Mouse (Mus musculus) cortical plate, adult 2 months (tissue): Measurements from ENCODE around the gene Mars.

Experiments used
- CTCF ChIP-seq: fragments of 200-500 bp; IDR thresholded peaks from 2 replicates; pipeline ENCODE4 v1.5.1; 2011; ENCODE audit warnings: mild to moderate bottlenecking, control low read depth, low read length; ENCODE audit not compliant: insufficient read depth; ENCODE audit errors: extremely low read depth
- POLR2A ChIP-seq: fragments of 200-500 bp; IDR thresholded peaks from 2 replicates; pipeline ENCODE4 v1.6.1; 2011; ENCODE audit warnings: mild to moderate bottlenecking, low read length, control low read depth; ENCODE audit not compliant: insufficient read depth; ENCODE audit errors: extremely low read depth

GRCm38 (mm10) chr10:127290930-127291880 lies 20.4 kb downstream of the Mars start:
- no peak for TF ChIP-seq CTCF
- no peak for TF ChIP-seq POLR2A
